Mouse (Mus musculus) embryonic facial prominence, embryonic 12.5 days (tissue): ENCODE data around the gene Atat1. TPM values are rescaled to one million over a fixed set of nuclear protein-coding genes. Genes with fewer than 3 reads are reported as not detected.

Experiments used
- ATAC-seq: fragments of 200-750 bp; cut with Nextera tagmentation; 2 replicates; pipeline ENCODE4 v1.8.0; 2017; ENCODE audit not compliant: insufficient number of reproducible peaks, insufficient read depth, low FRiP score, low TSS enrichment
- H3K27ac ChIP-seq: fragments of 300-500 bp; sonication (generic); 2 replicates; pipeline ENCODE4 v1.5.1; 2016; ENCODE audit warnings: mild to moderate bottlenecking
- H3K27me3 ChIP-seq: fragments of 300-500 bp; sonication (generic); 2 replicates; pipeline ENCODE4 v1.6.1; 2016; ENCODE audit warnings: mild to moderate bottlenecking, moderate library complexity
- H3K36me3 ChIP-seq: fragments of 300-500 bp; sonication (generic); 2 replicates; pipeline ENCODE4 v1.6.1; 2016; ENCODE audit warnings: mild to moderate bottlenecking
- H3K4me1 ChIP-seq: fragments of 300-500 bp; sonication (generic); 2 replicates; pipeline ENCODE4 v1.6.1; 2016
- H3K4me2 ChIP-seq: fragments of 300-500 bp; sonication (generic); replicated peaks from 2 replicates; pipeline ENCODE4 v1.6.1; 2016; ENCODE audit warnings: mild to moderate bottlenecking, moderate library complexity
- H3K4me3 ChIP-seq: fragments of 300-500 bp; sonication (generic); 2 replicates; pipeline ENCODE4 v1.5.1; 2016; ENCODE audit warnings: mild to moderate bottlenecking
- H3K9ac ChIP-seq: fragments of 300-500 bp; sonication (generic); 2 replicates; pipeline ENCODE4 v1.6.1; 2016; ENCODE audit warnings: mild to moderate bottlenecking, moderate library complexity
- H3K9me3 ChIP-seq: fragments of 300-500 bp; sonication (generic); 2 replicates; pipeline ENCODE4 v1.6.1; 2016; ENCODE audit warnings: mild to moderate bottlenecking, moderate library complexity
- WGBS: fragments of 180-500 bp; shearing (Covaris S2); methylation state at CpG from one replicate; pipeline ENCODE4 v1.1.7; 2016; 5-methylcytosine and 5-hydroxymethylcytosine counted together
- polyA plus RNA-seq: library from polyadenylated mRNA; unstranded; fragments of >200 nt; fragmentation: Nextera tagmentation; extraction: Ambion mirVana; gene quantifications from 2 replicates; pipeline ENCODE4 v1.2.1, GENCODE M21; 2016

Atat1 gene
- polyA plus RNA-seq, 1 experiment from 2014 or later, result 165 TPM

DNA sequence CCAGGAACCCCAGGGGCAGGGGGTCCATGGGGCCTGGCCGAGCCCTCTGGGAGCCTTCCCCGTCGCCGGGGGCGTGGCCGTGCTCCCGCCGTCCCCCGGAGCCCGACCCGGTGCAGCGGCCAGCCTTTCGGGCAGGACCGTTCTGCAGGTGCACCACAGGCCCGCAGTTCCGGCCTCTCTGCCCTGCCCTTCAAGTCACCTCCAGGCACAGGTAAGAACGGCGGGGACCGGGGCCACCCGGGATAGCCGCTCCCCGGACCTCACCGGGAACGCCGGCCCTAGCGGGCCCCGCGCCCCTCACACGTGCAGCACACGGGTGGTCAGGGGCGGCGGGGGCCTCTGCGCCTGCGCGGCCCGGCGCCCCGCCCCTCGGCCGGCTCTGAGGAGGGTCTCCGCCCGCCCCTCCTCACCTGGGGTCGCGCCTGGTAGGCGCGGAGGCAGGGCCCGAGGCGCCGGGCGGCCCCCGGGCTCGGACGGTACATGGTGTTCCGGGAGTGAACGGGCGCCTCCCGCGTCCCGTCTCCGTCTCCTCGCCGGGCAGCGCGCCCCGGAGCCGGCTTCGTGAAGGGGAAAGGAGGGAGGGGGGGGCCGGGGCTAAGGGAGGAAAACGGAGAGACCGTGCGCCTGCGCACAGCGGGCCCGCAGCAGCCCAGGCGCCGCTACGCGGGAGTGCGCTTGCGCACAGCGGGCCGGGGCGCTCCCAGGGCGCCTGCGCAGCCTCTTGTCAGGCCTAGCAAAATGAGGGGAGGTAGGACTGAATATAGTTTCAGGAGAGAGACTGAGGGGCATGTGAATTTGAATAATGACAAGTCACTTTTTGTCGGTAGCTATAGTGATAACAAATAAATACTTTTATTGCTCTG, 12.9 kb downstream of the Atat1 start, which contains the start of gene 2310061I04Rik:
Gene 2310061I04Rik, minus strand, starts transcription at position 651 of the 863 bp plus-strand sequence.
- 1% methylated on average over 75 of the region's 86 CpGs for WGBS
- H3K36me3 ChIP-seq, result peaks cover 58% of the 10 kb centered on the region
- peak; percentile 91 for ATAC-seq

GRCm38 (mm10) chr17:35887725-35888124, 22.1 kb downstream of the Atat1 start:
- 75% methylated on average over 10 of the region's 17 CpGs for WGBS
- no peak for ATAC-seq
- Histone ChIP-seq H3K27me3 (no peaks in the 10 kb centered on the region), H3K4me3 (no peak overlapping the region), H3K4me2 (no peak overlapping the region), H3K9ac (no peak overlapping the region), H3K27ac (no peak overlapping the region), H3K9me3 (no peaks in the 10 kb centered on the region), H3K36me3 (peaks cover 90% of the 10 kb centered on the region), H3K4me1 (no peaks in the 10 kb centered on the region)

More for the DNA sequence above, 12.9 kb downstream of the Atat1 start, which contains the start of gene 2310061I04Rik:
- peak within 1 kb of the TSS; percentile 78 for H3K4me3 ChIP-seq
- H3K9ac ChIP-seq, result peak within 1 kb of the TSS; percentile 80
- no peaks in the 10 kb centered on the region for H3K9me3 ChIP-seq
- peak within 1 kb of the TSS; percentile 88 for H3K27ac ChIP-seq
- H3K4me2 ChIP-seq, result peak within 1 kb of the TSS; percentile 95
- H3K27me3 ChIP-seq, result no peaks in the 10 kb centered on the region
- H3K4me1 ChIP-seq, result peaks cover 16% of the 10 kb centered on the region; the same call in 1 of the 2 replicates

GRCm38 (mm10) chr17:35883777-35884176, 26.1 kb downstream of the Atat1 start:
- H3K4me2 ChIP-seq, result no peak overlapping the region
- no peak overlapping the region for H3K4me3 ChIP-seq
- WGBS, result 96% methylated on average over 14 of the region's 14 CpGs
- H3K9me3 ChIP-seq, result no peaks in the 10 kb centered on the region
- peaks cover 12% of the 10 kb centered on the region for H3K4me1 ChIP-seq
- no peak overlapping the region for H3K27ac ChIP-seq
- no peaks in the 10 kb centered on the region for H3K27me3 ChIP-seq
- peaks cover 69% of the 10 kb centered on the region for H3K36me3 ChIP-seq
- no peak overlapping the region for H3K9ac ChIP-seq
- no peak for ATAC-seq

DNA sequence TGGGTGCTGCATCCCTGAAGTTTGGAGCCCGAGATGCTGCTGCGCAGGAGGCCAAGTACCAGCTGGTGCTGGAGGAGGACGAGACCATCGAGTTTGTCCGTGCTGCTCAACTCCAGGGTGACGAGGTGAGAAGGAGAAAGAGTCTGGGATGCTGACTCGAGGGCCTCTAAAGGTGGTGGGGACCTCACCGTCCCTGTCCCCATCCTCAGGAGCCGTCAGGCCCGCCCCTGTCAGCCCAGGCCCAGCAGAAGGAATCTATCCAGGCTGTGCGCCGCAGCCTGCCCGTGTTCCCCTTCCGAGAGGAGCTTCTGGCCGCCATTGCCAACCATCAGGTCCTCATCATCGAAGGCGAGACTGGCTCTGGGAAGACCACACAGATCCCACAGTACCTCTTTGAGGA, 27.0 kb downstream of the Atat1 start:
- H3K36me3 ChIP-seq, result peaks cover 60% of the 10 kb centered on the region
- no peak overlapping the region for H3K9ac ChIP-seq
- peaks cover 12% of the 10 kb centered on the region for H3K4me1 ChIP-seq
- no peak for ATAC-seq
- 0 out of 2 replicates have a peak overlapping the region, but pooled peaks have one; percentile 1 for H3K4me3 ChIP-seq
- H3K27ac ChIP-seq, result no peak overlapping the region
- no peak overlapping the region for H3K4me2 ChIP-seq
- H3K9me3 ChIP-seq, result no peaks in the 10 kb centered on the region
- 94% methylated on average over 17 of the region's 17 CpGs for WGBS
- no peaks in the 10 kb centered on the region for H3K27me3 ChIP-seq

GRCm38 (mm10) chr17:35879245-35880057, 30.4 kb downstream of the Atat1 start, which contains the start of gene Dhx16:
TSS of gene Dhx16 (plus strand) at chr17:35879819.
- H3K9ac ChIP-seq, result peak within 1 kb of the TSS; percentile 85
- no peaks in the 10 kb centered on the region for H3K9me3 ChIP-seq
- WGBS, result 5% methylated on average over 66 of the region's 66 CpGs
- H3K27me3 ChIP-seq, result no peaks in the 10 kb centered on the region
- H3K4me1 ChIP-seq, result peaks cover 12% of the 10 kb centered on the region
- ATAC-seq, result peak; percentile 86
- H3K4me2 ChIP-seq, result peak within 1 kb of the TSS; percentile 83
- H3K4me3 ChIP-seq, result peak within 1 kb of the TSS; percentile 96
- H3K27ac ChIP-seq, result peak within 1 kb of the TSS; percentile 66; the same call in 1 of the 2 replicates
- H3K36me3 ChIP-seq, result peaks cover 46% of the 10 kb centered on the region

- no peak overlapping the region for H3K27ac ChIP-seq
- no peak overlapping the region for H3K4me3 ChIP-seq
- H3K4me1 ChIP-seq, result peaks cover 27% of the 10 kb centered on the region
- WGBS, result 93% methylated on average over 6 of the region's 6 CpGs
- H3K4me2 ChIP-seq, result no peak overlapping the region
- H3K9ac ChIP-seq, result no peak overlapping the region
- no peaks in the 10 kb centered on the region for H3K9me3 ChIP-seq
- no peak for ATAC-seq
- peaks cover 39% of the 10 kb centered on the region for H3K36me3 ChIP-seq
- no peaks in the 10 kb centered on the region for H3K27me3 ChIP-seq
These were observed 35.2 kb downstream of the Atat1 start for GRCm38 (mm10) chr17:35874721-35875120.

- H3K4me3 ChIP-seq, result 0 out of 2 replicates have a peak overlapping the region, but pooled peaks have one; percentile 8
- 32% methylated on average over 21 of the region's 21 CpGs for WGBS
- H3K4me2 ChIP-seq, result peak overlapping the region; percentile 26
- no peak for ATAC-seq
- H3K27ac ChIP-seq, result no peak overlapping the region
- H3K4me1 ChIP-seq, result peaks cover 35% of the 10 kb centered on the region
- peak overlapping the region; percentile 5; the same call in 1 of the 2 replicates for H3K9ac ChIP-seq
- H3K27me3 ChIP-seq, result no peaks in the 10 kb centered on the region
- no peaks in the 10 kb centered on the region for H3K9me3 ChIP-seq
- H3K36me3 ChIP-seq, result peaks cover 39% of the 10 kb centered on the region
These were observed 35.9 kb downstream of the Atat1 start for GRCm38 (mm10) chr17:35873774-35874519.

DNA sequence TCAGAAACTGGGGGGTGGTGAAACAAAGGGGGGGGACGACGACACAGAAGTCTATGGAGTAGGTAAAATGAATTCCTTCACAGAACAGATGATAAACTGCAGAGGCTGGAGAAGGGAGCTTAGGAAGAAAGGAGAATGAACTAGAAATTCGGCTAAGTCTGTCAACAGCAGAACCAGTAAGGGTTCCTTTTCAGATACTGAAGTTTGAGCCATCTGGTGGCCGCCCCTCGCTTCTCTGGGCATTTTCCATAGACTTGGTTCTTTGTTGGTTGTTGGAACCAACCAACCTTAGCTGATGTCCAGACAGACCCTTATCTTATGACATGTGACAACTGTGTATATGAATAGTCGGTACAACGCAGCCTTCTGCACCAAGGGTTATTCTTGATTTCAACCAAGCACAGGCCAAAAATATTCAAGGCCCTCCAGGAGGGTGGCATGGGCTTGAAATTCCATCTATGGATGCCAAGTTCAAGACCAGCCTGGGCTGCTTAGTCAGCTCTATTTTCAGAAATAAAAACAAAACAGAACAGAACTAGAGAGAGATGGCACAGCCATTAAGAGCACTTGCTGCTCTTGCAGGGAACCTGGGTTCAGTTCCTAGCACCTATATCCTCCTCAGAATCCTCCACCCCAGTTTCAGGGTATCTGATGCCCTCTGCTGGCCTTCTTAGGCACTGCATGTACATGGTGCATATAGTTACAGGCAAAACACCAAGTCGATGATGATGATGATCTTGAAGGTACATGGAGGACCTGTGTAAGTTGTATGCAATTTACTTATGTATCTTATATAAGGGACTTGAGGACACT, 38.8 kb downstream of the Atat1 start:
- H3K4me3 ChIP-seq, result peak overlapping the region; percentile 73
- peaks cover 36% of the 10 kb centered on the region for H3K36me3 ChIP-seq
- H3K4me1 ChIP-seq, result peaks cover 55% of the 10 kb centered on the region

DNA sequence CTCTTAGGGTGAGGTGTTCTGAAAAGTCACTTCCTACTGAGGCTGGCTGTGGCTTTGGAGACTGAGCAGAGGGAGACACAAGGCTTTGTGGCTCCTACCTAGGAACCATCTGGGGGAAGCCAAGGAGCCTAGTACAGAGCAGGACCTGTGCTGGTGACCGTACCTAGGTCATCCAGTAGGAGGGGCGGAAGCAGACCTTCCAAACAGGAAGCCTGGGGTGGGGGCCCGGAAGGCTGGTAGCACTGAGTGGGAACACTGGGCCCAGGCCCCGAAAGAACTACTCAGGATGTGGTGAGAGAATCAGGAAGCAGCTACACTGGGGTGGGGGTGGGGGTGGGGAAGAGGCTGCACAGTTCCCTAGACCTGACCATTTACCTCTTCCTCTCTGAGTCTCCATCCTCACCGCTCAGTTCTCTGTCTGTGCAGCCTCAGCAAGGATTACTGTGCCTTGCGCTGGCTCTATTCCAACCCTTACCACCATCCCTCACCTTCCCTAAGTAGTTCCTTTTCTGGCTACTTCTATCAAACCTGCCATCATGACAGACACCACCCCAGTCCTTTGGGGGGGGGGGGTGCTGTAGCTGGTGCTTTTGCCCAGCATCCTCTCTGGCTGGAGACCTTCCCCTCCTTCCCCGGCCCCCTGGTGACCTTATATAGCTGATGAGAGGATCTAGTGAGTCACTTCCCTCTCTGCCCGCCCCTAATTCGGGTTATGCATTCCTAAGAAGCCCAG, 39.6 kb downstream of the Atat1 start:
- H3K4me1 ChIP-seq, result peaks cover 55% of the 10 kb centered on the region
- peak overlapping the region; percentile 68 for H3K9ac ChIP-seq

More for the DNA sequence above, 38.8 kb downstream of the Atat1 start:
- H3K9ac ChIP-seq, result peak overlapping the region; percentile 68; the same call in 1 of the 2 replicates
- H3K27ac ChIP-seq, result peak overlapping the region; percentile 98
- H3K9me3 ChIP-seq, result no peaks in the 10 kb centered on the region
- H3K27me3 ChIP-seq, result no peaks in the 10 kb centered on the region
- H3K4me2 ChIP-seq, result peak overlapping the region; percentile 96
- no peak for ATAC-seq
- WGBS, result 82% methylated on average over 8 of the region's 8 CpGs

More for the DNA sequence above, 39.6 kb downstream of the Atat1 start:
- no peak for ATAC-seq
- 47% methylated on average over 8 of the region's 9 CpGs for WGBS
- H3K27me3 ChIP-seq, result no peaks in the 10 kb centered on the region
- H3K4me3 ChIP-seq, result peak overlapping the region; percentile 73
- peak overlapping the region; percentile 98 for H3K27ac ChIP-seq
- peak overlapping the region; percentile 96 for H3K4me2 ChIP-seq
- no peaks in the 10 kb centered on the region for H3K9me3 ChIP-seq
- H3K36me3 ChIP-seq, result peaks cover 31% of the 10 kb centered on the region
